Mouse (Mus musculus) liver, adult 2 months (tissue): ENCODE results near the gene Otor. TPM values are rescaled to one million over a fixed set of nuclear protein-coding genes. Genes with fewer than 3 reads are reported as not detected.
A peak's percentile ranks its signal among the peaks of the same experiment; 100 is the strongest.

ENCODE experiments used
- DNase-seq: peaks from one replicate; pipeline ENCODE4 v3.0.0-alpha.2; 2011; ENCODE audit warnings: low read depth, low spot score; ENCODE audit errors: extremely low read depth
- H3K27ac ChIP-seq: fragments of 200-500 bp; replicated peaks from 2 replicates; pipeline ENCODE4 v1.5.1; 2012; ENCODE audit warnings: low read depth, mild to moderate bottlenecking, control low read depth, inconsistent platforms, low read length; ENCODE audit not compliant: insufficient read depth
- H3K27me3 ChIP-seq: fragments of 200-500 bp; 2 replicates; pipeline ENCODE4 v1.6.1; 2012; ENCODE audit warnings: mild to moderate bottlenecking, moderate library complexity, low read length, inconsistent platforms; ENCODE audit not compliant: control insufficient read depth, insufficient read depth
- H3K36me3 ChIP-seq: fragments of 200-500 bp; 2 replicates; pipeline ENCODE4 v1.6.1; 2012; ENCODE audit warnings: low read length, inconsistent platforms; ENCODE audit not compliant: control insufficient read depth, insufficient read depth
- H3K4me1 ChIP-seq: fragments of 200-500 bp; 2 replicates; pipeline ENCODE4 v1.6.1; 2011; ENCODE audit warnings: low read length; ENCODE audit not compliant: control insufficient read depth, insufficient read depth
- H3K4me3 ChIP-seq: fragments of 200-500 bp; 2 replicates; pipeline ENCODE4 v1.5.1; 2011; ENCODE audit warnings: low read depth, mild to moderate bottlenecking, control low read depth, low read length, moderate library complexity; ENCODE audit not compliant: insufficient read depth
- H3K79me2 ChIP-seq: fragments of 200-500 bp; 2 replicates; pipeline ENCODE4 v1.6.1; 2012; ENCODE audit warnings: inconsistent platforms, mild to moderate bottlenecking, low read length, moderate library complexity; ENCODE audit not compliant: control insufficient read depth, insufficient read depth
- H3K9ac ChIP-seq: fragments of 200-500 bp; 2 replicates; pipeline ENCODE4 v1.6.1; 2012; ENCODE audit warnings: low read depth, mild to moderate bottlenecking, control low read depth, inconsistent platforms, low read length
- CTCF ChIP-seq: fragments of 200-500 bp; IDR thresholded peaks from 2 replicates; pipeline ENCODE4 v1.5.1; 2011; ENCODE audit warnings: low read depth, low read length, control low read depth
- POLR2A ChIP-seq: fragments of 200-500 bp; IDR thresholded peaks from 2 replicates; pipeline ENCODE4 v1.6.1; 2011; ENCODE audit warnings: low read length, control low read depth; ENCODE audit not compliant: insufficient read depth; ENCODE audit errors: extremely low read depth
- WGBS: fragments of 180-500 bp; shearing (Covaris S2); methylation state at CpG from one replicate; pipeline ENCODE4 v1.1.7; 2018; 5-methylcytosine and 5-hydroxymethylcytosine counted together
- polyA plus RNA-seq: library from polyadenylated mRNA; depleted of rRNA; stranded (reverse); fragments of >200 nt; gene quantifications from 2 replicates; pipeline ENCODE4 v1.2.3, GENCODE M21; 2012; rRNA removed
- total RNA-seq: library from RNA; depleted of rRNA; stranded (reverse); fragments of >200 nt; gene quantifications from 2 replicates; pipeline ENCODE4 v1.2.3, GENCODE M21; 2014; rRNA removed

Otor gene
- total RNA-seq (not detected in 2 replicates), polyA plus RNA-seq (not detected in 2 replicates)

GRCm38 (mm10) chr2:143078198-143078851 is at the start of gene Otor:
Otor (plus strand) TSS chr2:143078473.
- TF ChIP-seq POLR2A (no peak), CTCF (no peak)
- Histone ChIP-seq H3K4me1 (no peaks in the 10 kb centered on the region), H3K36me3 (no peaks in the 10 kb centered on the region), H3K27ac (no peak within 1 kb of the TSS), H3K4me3 (no peak within 1 kb of the TSS), H3K79me2 (no peaks in the 10 kb centered on the region), H3K9ac (no peak within 1 kb of the TSS), H3K27me3 (no peaks in the 10 kb centered on the region)
- WGBS: 71% methylated on average over 8 of the region's 8 CpGs
- no peak for DNase-seq

DNA sequence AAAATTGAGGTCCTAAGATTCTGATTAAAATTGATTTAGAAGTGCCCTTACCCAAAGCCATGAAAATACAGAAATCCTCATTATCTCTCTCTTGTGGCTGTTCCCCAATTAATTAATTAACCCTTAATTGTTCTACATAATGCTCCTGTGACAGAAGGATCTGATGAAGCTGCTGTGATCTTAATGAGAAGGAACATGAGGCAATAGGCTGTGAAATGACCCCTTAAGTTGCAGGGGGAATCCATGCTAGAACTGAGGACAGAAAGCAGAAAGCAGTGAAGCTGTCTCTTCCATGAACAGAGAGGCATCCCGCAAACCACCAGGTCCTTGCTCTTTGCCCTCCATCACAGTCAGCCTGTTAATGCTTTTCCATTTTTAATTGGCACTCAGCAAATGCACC is 47.0 kb upstream of the Otor start:
- H3K79me2 ChIP-seq: no peaks in the 10 kb centered on the region
- no peaks in the 10 kb centered on the region for H3K4me1 ChIP-seq
- TF ChIP-seq CTCF (no peak), POLR2A (no peak)
- no peak overlapping the region for H3K4me3 ChIP-seq
- H3K36me3 ChIP-seq: no peaks in the 10 kb centered on the region
- 96% methylated on average over 1 of the region's 1 CpGs for WGBS
- H3K9ac ChIP-seq: no peak overlapping the region
- H3K27ac ChIP-seq: no peak overlapping the region
- H3K27me3 ChIP-seq: no peaks in the 10 kb centered on the region
- DNase-seq: no peak

DNA sequence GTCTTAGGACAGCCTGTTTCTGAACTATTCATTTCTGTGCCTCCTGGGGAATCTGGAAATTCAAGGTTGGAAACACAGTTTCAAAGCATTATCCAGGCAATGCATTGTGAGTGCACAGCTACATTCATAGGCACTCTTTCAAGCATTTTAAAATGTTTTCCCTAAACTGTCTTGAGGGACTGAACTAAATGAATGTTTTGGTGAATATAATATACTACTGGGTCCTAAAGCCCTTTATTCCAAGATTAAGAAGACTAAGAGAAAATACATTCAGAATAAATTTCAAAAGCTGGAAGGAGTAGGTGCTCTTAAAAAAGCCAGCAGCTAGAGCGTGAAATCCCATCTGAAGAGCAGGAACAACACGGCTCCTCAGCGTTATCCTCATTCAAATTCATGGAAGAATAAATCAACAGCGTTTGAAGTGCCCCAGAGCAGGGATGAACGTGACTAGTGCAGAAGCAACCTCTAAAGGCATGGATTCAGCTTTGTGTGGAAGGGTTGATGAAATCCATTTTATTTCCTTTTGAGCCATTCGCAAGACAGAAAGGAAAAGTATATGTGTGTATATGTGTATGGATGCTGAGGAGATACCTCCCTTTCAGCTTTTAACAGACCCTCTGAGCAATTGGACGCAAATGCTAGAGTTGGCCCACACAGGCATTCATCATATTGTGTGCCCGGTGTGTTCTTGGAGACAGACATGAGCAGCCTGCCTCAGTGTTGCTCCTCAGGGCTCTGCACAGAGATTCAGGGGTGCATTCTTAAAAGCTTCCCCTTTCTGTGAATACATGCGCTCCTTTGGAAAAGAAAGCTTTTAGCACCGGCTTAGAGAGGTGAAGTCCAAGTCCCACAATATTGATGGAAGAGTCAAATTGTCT is 45.7 kb upstream of the Otor start:
- Histone ChIP-seq H3K4me3 (no peak overlapping the region), H3K27me3 (no peaks in the 10 kb centered on the region), H3K27ac (no peak overlapping the region), H3K4me1 (no peaks in the 10 kb centered on the region), H3K79me2 (no peaks in the 10 kb centered on the region), H3K9ac (no peak overlapping the region), H3K36me3 (no peaks in the 10 kb centered on the region)
- DNase-seq: no peak
- WGBS: 81% methylated on average over 10 of the region's 10 CpGs
- no peak for TF ChIP-seq POLR2A
- TF ChIP-seq CTCF: no peak

GRCm38 (mm10) chr2:143034350-143035085 is 43.8 kb upstream of the Otor start:
- Histone ChIP-seq H3K4me3 (no peak overlapping the region), H3K4me1 (no peaks in the 10 kb centered on the region), H3K27me3 (no peaks in the 10 kb centered on the region), H3K27ac (no peak overlapping the region), H3K9ac (no peak overlapping the region), H3K79me2 (no peaks in the 10 kb centered on the region), H3K36me3 (no peaks in the 10 kb centered on the region)
- TF ChIP-seq CTCF (no peak), POLR2A (no peak)
- WGBS: 81% methylated on average over 7 of the region's 7 CpGs
- DNase-seq: no peak

GRCm38 (mm10) chr2:143035086-143035593 is 43.1 kb upstream of the Otor start:
- H3K79me2 ChIP-seq: no peaks in the 10 kb centered on the region
- no peak for TF ChIP-seq POLR2A
- no peak for TF ChIP-seq CTCF
- no peaks in the 10 kb centered on the region for H3K36me3 ChIP-seq
- peak; percentile 18 for DNase-seq
- WGBS: 78% methylated on average over 10 of the region's 10 CpGs
- no peak overlapping the region for H3K9ac ChIP-seq
- H3K27ac ChIP-seq: no peak overlapping the region
- H3K4me3 ChIP-seq: no peak overlapping the region
- no peaks in the 10 kb centered on the region for H3K4me1 ChIP-seq
- no peaks in the 10 kb centered on the region for H3K27me3 ChIP-seq
